Mouse (Mus musculus) midbrain, embryonic 15.5 days (tissue): Measurements from ENCODE around the gene Wdr66. TPM values are rescaled to one million over a fixed set of nuclear protein-coding genes. Genes with fewer than 3 reads are reported as not detected.
A peak's percentile ranks its signal among the peaks of the same experiment; 100 is the strongest.

ENCODE experiments used
- ATAC-seq: fragments of 200-750 bp; cut with Nextera tagmentation; replicated peaks from 2 replicates; pipeline ENCODE4 v1.8.0; 2017; ENCODE audit warnings: moderate TSS enrichment
- H3K27ac ChIP-seq: fragments of 300-500 bp; sonication (generic); 2 replicates; pipeline ENCODE4 v1.5.1; 2015; ENCODE audit warnings: mild to moderate bottlenecking, inconsistent platforms
- H3K27me3 ChIP-seq: fragments of 300-500 bp; sonication (generic); replicated peaks from 2 replicates; pipeline ENCODE4 v1.6.1; 2015; ENCODE audit warnings: inconsistent platforms
- H3K36me3 ChIP-seq: fragments of 300-500 bp; sonication (generic); replicated peaks from 2 replicates; pipeline ENCODE4 v1.6.1; 2015; ENCODE audit warnings: inconsistent platforms
- H3K4me1 ChIP-seq: fragments of 300-500 bp; sonication (generic); 2 replicates; pipeline ENCODE4 v1.6.1; 2015; ENCODE audit warnings: inconsistent platforms
- H3K4me2 ChIP-seq: fragments of 300-500 bp; sonication (generic); 2 replicates; pipeline ENCODE4 v1.6.1; 2015; ENCODE audit warnings: inconsistent platforms, mild to moderate bottlenecking, moderate library complexity
- H3K4me3 ChIP-seq: fragments of 300-500 bp; sonication (generic); 2 replicates; pipeline ENCODE4 v1.5.1; 2015; ENCODE audit warnings: mild to moderate bottlenecking, inconsistent platforms
- H3K9ac ChIP-seq: fragments of 300-500 bp; sonication (generic); 2 replicates; pipeline ENCODE4 v1.6.1; 2015; ENCODE audit warnings: mild to moderate bottlenecking, inconsistent platforms
- H3K9me3 ChIP-seq: fragments of 300-500 bp; sonication (generic); 2 replicates; pipeline ENCODE4 v1.6.1; 2016; ENCODE audit warnings: inconsistent platforms
- WGBS: fragments of 180-500 bp; shearing (Covaris S2); methylation state at CpG from one replicate; pipeline ENCODE4 v1.1.7; 2015; ENCODE audit warnings: mixed read lengths; 5-methylcytosine and 5-hydroxymethylcytosine counted together
- polyA plus RNA-seq: library from polyadenylated mRNA; unstranded; fragments of >200 nt; fragmentation: Nextera tagmentation; extraction: Ambion mirVana; gene quantifications from 2 replicates; pipeline ENCODE4 v1.2.1, GENCODE M21; 2015

Gene Wdr66
- polyA plus RNA-seq, 1 experiment from 2014 or later, result 1.5 TPM

DNA sequence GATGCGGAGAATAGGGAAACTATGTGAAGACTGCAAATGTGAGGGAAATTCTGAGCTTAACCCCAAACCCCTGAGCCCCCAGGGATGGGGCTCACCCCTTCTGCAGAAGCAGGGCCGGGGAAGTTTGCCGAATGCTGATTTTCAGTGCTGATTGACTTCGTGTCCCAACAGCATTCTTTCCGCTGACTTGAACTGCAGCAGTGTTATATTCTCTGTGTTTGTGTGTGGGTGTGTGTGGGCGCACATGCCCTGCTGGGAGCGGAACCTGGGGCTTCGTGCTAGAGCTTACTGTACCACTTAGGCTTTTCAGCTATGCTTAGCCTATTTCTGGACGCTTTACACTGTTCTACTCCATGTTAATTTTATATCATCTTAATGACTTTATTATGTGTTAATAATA lies 15.5 kb upstream of the Wdr66 start:
- Histone ChIP-seq H3K9ac (no peak overlapping the region), H3K4me2 (no peak overlapping the region), H3K4me3 (no peak overlapping the region), H3K4me1 (no peaks in the 10 kb centered on the region; the same call in 1 of the 2 replicates), H3K9me3 (no peaks in the 10 kb centered on the region), H3K36me3 (peaks cover 16% of the 10 kb centered on the region), H3K27me3 (no peaks in the 10 kb centered on the region), H3K27ac (no peak overlapping the region)
- 91% methylated on average over 9 of the region's 9 CpGs for WGBS
- no peak for ATAC-seq

DNA sequence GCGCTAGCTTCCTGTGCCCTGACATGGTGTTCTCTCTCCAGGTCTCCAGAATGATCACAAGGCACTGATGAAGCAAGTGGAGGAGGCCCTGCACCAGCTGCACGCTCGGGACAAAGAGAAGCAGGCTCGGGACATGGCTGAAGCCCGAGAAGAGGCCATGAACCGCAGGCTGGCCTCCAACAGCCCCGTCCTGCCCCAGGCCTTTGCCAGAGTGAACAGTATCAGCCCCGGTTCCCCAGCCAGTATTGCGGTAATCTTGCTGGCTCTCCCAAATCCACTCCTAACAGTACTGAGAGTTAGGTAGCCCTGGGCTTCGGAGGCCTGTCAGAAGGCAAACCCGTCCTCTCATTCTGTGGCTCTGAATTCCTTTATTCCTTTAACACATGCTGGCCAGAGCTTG lies 12.4 kb upstream of the Wdr66 start:
- H3K36me3 ChIP-seq, result peaks cover 33% of the 10 kb centered on the region
- H3K9me3 ChIP-seq, result no peaks in the 10 kb centered on the region
- no peaks in the 10 kb centered on the region; the same call in 1 of the 2 replicates for H3K4me1 ChIP-seq
- H3K27me3 ChIP-seq, result no peaks in the 10 kb centered on the region
- WGBS, result 92% methylated on average over 11 of the region's 11 CpGs
- no peak overlapping the region for H3K4me2 ChIP-seq
- ATAC-seq, result no peak
- H3K4me3 ChIP-seq, result no peak overlapping the region
- H3K27ac ChIP-seq, result no peak overlapping the region
- H3K9ac ChIP-seq, result no peak overlapping the region

- Histone ChIP-seq H3K9me3 (no peaks in the 10 kb centered on the region), H3K27me3 (no peaks in the 10 kb centered on the region), H3K4me2 (no peak overlapping the region), H3K4me1 (peaks cover 3% of the 10 kb centered on the region; the same call in 1 of the 2 replicates), H3K9ac (no peak overlapping the region), H3K36me3 (peaks cover 26% of the 10 kb centered on the region), H3K4me3 (no peak overlapping the region), H3K27ac (no peak overlapping the region)
- ATAC-seq, result no peak
- WGBS, result 19% methylated on average over 4 of the region's 4 CpGs
These were observed 6.4 kb upstream of the Wdr66 start for GRCm38 (mm10) chr5:123245518-123245917.

DNA sequence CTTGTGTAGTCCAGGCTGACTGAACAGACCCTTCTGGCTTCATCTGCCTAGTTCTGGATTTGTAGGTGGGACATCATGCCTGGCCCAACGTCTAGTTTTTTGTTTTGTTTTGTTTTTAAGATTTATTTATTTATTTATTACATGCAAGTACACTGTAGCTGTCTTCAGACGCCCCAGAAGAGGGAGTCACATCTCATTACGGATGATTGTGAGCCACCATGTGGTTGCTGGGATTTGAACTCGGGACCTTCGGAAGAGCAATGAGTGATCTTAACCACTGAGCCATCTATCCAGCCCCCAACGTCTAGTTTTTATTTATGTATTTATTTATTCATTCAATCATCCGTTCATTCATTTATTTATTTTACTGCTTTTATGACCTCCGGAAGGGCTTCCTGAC lies 512 bp upstream of the Wdr66 start:
- no peak for ATAC-seq
- Histone ChIP-seq H3K27ac (no peak overlapping the region), H3K27me3 (no peaks in the 10 kb centered on the region), H3K36me3 (peaks cover 5% of the 10 kb centered on the region), H3K4me1 (peaks cover 8% of the 10 kb centered on the region), H3K9me3 (no peaks in the 10 kb centered on the region), H3K4me2 (peak overlapping the region; percentile 69), H3K4me3 (no peak overlapping the region), H3K9ac (no peak overlapping the region)
- 71% methylated on average over 8 of the region's 8 CpGs for WGBS

DNA sequence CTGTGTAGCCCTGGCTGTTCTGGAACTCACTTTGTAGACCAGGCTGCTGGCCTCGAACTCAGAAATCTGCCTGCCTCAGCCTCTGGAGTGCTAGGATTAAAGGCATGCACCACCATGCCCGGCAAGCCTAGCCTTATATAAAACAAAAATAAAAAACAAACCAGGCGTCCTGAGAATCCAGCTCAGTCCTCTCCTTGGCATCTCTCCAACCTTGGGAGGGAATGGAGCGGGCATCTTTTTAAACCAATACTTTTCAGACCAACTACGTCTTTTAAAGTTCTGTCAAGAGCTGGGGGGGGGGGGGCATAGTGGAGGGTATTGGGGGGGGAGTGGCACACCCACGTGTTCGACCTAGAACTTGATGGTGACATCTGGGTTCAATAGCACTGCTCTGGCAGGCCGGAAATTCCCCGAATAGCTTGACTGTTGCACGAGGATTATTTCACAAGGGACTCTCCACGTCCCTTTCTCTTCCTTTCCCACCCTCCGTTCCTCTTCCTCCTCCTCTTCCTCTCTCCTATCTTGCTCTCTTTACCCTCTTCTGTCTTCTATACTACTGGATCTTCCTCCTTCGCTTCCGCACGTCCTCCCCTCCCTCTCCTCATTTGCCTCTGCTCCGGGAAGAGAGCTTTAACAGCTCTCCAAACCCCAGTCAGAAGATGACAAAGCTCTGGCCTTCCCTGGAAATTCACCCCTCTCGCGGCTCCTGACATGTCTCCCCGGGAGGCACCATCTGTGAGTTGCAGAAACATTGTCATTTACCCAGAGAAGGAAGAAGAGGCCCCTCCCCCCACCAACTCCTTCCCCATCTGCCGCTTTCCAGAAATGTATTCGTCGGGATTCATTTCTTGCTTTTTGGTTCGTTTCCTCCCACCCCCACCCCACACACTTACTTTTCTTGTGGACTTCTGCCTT lies 5.2 kb downstream of the Wdr66 start:
- no peak overlapping the region for H3K9ac ChIP-seq
- peak overlapping the region; percentile 43 for H3K27ac ChIP-seq
- WGBS, result 29% methylated on average over 23 of the region's 23 CpGs
- no peaks in the 10 kb centered on the region for H3K9me3 ChIP-seq
- H3K27me3 ChIP-seq, result no peaks in the 10 kb centered on the region
- H3K4me2 ChIP-seq, result peak overlapping the region; percentile 25; the same call in 1 of the 2 replicates
- no peaks in the 10 kb centered on the region for H3K36me3 ChIP-seq
- no peak overlapping the region for H3K4me3 ChIP-seq
- peaks cover 11% of the 10 kb centered on the region for H3K4me1 ChIP-seq
- ATAC-seq, result no peak

GRCm38 (mm10) chr5:123258990-123259389 lies 7.1 kb downstream of the Wdr66 start:
- ATAC-seq, result no peak
- Histone ChIP-seq H3K9me3 (no peaks in the 10 kb centered on the region), H3K27me3 (no peaks in the 10 kb centered on the region), H3K4me1 (peaks cover 9% of the 10 kb centered on the region; the same call in 1 of the 2 replicates), H3K4me3 (no peak overlapping the region), H3K4me2 (no peak overlapping the region), H3K27ac (no peak overlapping the region), H3K36me3 (no peaks in the 10 kb centered on the region), H3K9ac (no peak overlapping the region)
- 56% methylated on average over 5 of the region's 5 CpGs for WGBS

DNA sequence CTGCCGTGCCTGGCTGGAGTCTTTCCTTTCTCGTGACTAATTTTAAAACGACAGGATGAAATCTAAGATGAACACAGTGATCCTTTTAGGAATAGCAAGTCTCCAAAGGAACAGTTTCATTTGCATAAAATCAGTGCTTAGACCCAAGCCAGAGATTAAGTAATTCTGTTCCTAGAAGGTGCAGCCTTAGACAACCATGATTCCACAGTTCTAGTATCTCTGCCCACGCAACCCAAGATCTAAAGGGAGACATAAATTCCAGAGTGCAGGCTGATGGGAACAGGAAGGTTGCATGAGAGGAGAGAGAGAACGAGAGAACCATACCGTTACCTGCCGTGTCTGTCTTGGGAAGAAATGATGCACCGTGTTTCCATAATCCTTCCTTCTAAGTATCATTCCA lies 8.8 kb downstream of the Wdr66 start:
- Histone ChIP-seq H3K27me3 (no peaks in the 10 kb centered on the region), H3K4me3 (no peak overlapping the region), H3K4me1 (peaks cover 9% of the 10 kb centered on the region; the same call in 1 of the 2 replicates), H3K9ac (no peak overlapping the region), H3K9me3 (no peaks in the 10 kb centered on the region), H3K27ac (no peak overlapping the region), H3K4me2 (no peak overlapping the region), H3K36me3 (no peaks in the 10 kb centered on the region)
- 77% methylated on average over 8 of the region's 8 CpGs for WGBS
- no peak for ATAC-seq

DNA sequence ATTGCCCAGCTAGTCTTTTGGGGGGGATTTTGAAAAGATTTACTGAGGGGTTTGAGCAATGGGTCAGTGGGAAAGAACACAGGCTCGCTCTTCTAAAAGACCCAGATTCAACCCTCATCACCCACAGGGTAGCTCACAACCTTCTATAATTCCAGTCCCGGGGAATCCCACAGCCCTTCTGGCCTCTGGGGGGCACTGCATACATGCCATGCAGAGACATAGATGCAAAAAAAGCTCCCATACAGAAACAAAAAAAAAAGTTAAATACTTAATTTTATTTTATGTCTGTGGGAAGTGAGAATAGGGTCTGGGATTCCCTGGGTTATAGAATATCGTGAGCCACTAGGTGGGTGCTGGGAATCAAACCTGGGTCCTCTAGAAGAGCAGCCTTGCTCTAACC lies 15.0 kb downstream of the Wdr66 start:
- ATAC-seq, result no peak
- no peaks in the 10 kb centered on the region for H3K4me1 ChIP-seq
- H3K4me3 ChIP-seq, result no peak overlapping the region
- H3K27me3 ChIP-seq, result no peaks in the 10 kb centered on the region
- no peaks in the 10 kb centered on the region for H3K36me3 ChIP-seq
- H3K4me2 ChIP-seq, result no peak overlapping the region
- no peak overlapping the region for H3K9ac ChIP-seq
- H3K27ac ChIP-seq, result no peak overlapping the region
- WGBS, result 90% methylated on average over 3 of the region's 3 CpGs
- no peaks in the 10 kb centered on the region for H3K9me3 ChIP-seq

- Histone ChIP-seq H3K4me1 (no peaks in the 10 kb centered on the region), H3K27ac (no peak overlapping the region), H3K9ac (no peak overlapping the region), H3K9me3 (no peaks in the 10 kb centered on the region), H3K4me3 (no peak overlapping the region), H3K36me3 (no peaks in the 10 kb centered on the region), H3K27me3 (no peaks in the 10 kb centered on the region), H3K4me2 (no peak overlapping the region)
- ATAC-seq, result no peak
- WGBS, result 81% methylated on average over 28 of the region's 28 CpGs
These were observed 16.9 kb downstream of the Wdr66 start for GRCm38 (mm10) chr5:123268477-123269474.

DNA sequence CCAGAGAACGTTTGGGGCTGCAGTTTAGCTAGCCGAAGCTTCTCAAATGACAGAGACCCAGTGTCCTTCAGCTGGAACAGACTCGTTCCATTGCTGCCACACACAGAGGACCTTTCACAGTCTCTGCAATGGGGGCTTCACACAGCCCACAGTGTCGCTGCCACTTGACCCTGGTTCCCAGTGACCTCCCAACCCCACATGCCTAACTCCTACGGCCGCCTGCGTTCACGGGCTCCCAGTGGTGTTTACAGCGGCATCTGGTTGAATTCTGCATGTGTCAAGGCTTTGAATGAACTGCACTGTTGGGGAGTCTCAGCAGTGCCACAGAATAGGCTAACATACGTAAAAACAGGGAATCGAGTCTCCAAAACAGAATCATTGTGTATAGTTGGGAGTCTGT lies 19.0 kb downstream of the Wdr66 start:
- H3K36me3 ChIP-seq, result no peaks in the 10 kb centered on the region
- H3K9ac ChIP-seq, result no peak overlapping the region
- H3K27me3 ChIP-seq, result no peaks in the 10 kb centered on the region
- no peaks in the 10 kb centered on the region for H3K9me3 ChIP-seq
- peaks cover under 1% of the 10 kb centered on the region; the same call in 1 of the 2 replicates for H3K4me1 ChIP-seq
- no peak for ATAC-seq
- H3K27ac ChIP-seq, result no peak overlapping the region
- H3K4me3 ChIP-seq, result no peak overlapping the region
- H3K4me2 ChIP-seq, result no peak overlapping the region
- 75% methylated on average over 11 of the region's 11 CpGs for WGBS

- no peak for ATAC-seq
- H3K9me3 ChIP-seq, result no peaks in the 10 kb centered on the region
- no peaks in the 10 kb centered on the region for H3K27me3 ChIP-seq
- H3K4me2 ChIP-seq, result no peak overlapping the region
- H3K4me1 ChIP-seq, result peaks cover 14% of the 10 kb centered on the region
- H3K9ac ChIP-seq, result no peak overlapping the region
- no peak overlapping the region for H3K27ac ChIP-seq
- no peak overlapping the region for H3K4me3 ChIP-seq
- H3K36me3 ChIP-seq, result no peaks in the 10 kb centered on the region
- WGBS, result 38% methylated on average over 5 of the region's 5 CpGs
These were observed 21.0 kb downstream of the Wdr66 start for GRCm38 (mm10) chr5:123272927-123273326.
